Mouse (Mus musculus): ENCODE measurements around the gene Mfsd14a.

GRCm38 (mm10) chr3:116604570-116604969 is 57.9 kb downstream of the Mfsd14a start:
- TF ChIP-seq MAZ (IDR thresholded peaks at IDR 0.05; ENCODE audit: low read depth, low read length) (no peak), CTCF (IDR thresholded peaks at IDR 0.05 in 2 of 3, conservative IDR thresholded peaks at IDR 0.05 in 1 of 3; ENCODE audit: control insufficient read depth in 1 of 3, insufficient read depth in 1 of 3, low read depth in 2 of 3, low read length in 3 of 3, poor library complexity in 1 of 3, severe bottlenecking in 1 of 3) (no peak), EP300 (IDR thresholded peaks at IDR 0.05; ENCODE audit: low read depth in 1 of 2, low read length in 2 of 2) (no peak), MAX (IDR thresholded peaks at IDR 0.05; ENCODE audit: low read length) (no peak), BHLHE40 (IDR thresholded peaks at IDR 0.05; ENCODE audit: borderline replicate concordance, low read depth, low read length) (no peak), POLR2A (IDR thresholded peaks at IDR 0.05; ENCODE audit: control insufficient read depth in 1 of 2, insufficient read depth in 1 of 2, low read depth in 1 of 2, low read length in 2 of 2, poor library complexity in 1 of 2) (no peak), MAFK (IDR thresholded peaks at IDR 0.05; ENCODE audit: borderline replicate concordance, low read depth, low read length) (no peak), HCFC1 (IDR thresholded peaks at IDR 0.05; ENCODE audit: low read depth, low read length) (no peak), SIN3A (IDR thresholded peaks at IDR 0.05; ENCODE audit: low read length) (no peak), USF1 (IDR thresholded peaks at IDR 0.05; ENCODE audit: low read depth, low read length) (no peak), ZC3H11A (IDR thresholded peaks at IDR 0.05; ENCODE audit: low read depth, low read length) (no peak)

All from MEL (cell line).